Mouse (Mus musculus): ENCODE results near the gene Wdfy2. TPM values are rescaled to one million over a fixed set of nuclear protein-coding genes. Genes with fewer than 3 reads are reported as not detected.

Wdfy2 gene
- polyA plus RNA-seq, 1 experiment from 2014 or later = 17.9 TPM

- no peak overlapping the region for H3K4me3 ChIP-seq (ENCODE audit: low read depth, low read length)
- WGBS = 64% methylated on average over 5 of the region's 5 CpGs
- H3K4me2 ChIP-seq (ENCODE audit: low read depth, low read length, severe bottlenecking) = no peak overlapping the region
- H3K27me3 ChIP-seq (ENCODE audit: control insufficient read depth, insufficient read depth, low read length) = no peaks in the 10 kb centered on the region
- DNase-seq (ENCODE audit: low spot score) (no peak), ATAC-seq (replicated peaks; ENCODE audit: low FRiP score) (no peak)
- H3K9ac ChIP-seq (ENCODE audit: low read length) = no peak overlapping the region
- H3K9me3 ChIP-seq (ENCODE audit: control insufficient read depth, low read length) = peaks cover 4% of the 10 kb centered on the region; the same call in 1 of the 2 replicates
- H3K27ac ChIP-seq (ENCODE audit: low read depth, low read length) = no peak overlapping the region
- no peaks in the 10 kb centered on the region for H3K4me1 ChIP-seq (replicated peaks; ENCODE audit: control insufficient read depth, insufficient read depth, low read length)
- no peaks in the 10 kb centered on the region; the same call in 1 of the 2 replicates for H3K36me3 ChIP-seq (ENCODE audit: control insufficient read depth, insufficient read depth, low read length)
Observed at GRCm38 (mm10) chr14:62937675-62938074, 100.2 kb downstream of the Wdfy2 start.

- H3K36me3 ChIP-seq (ENCODE audit: control insufficient read depth, insufficient read depth, low read length) = no peaks in the 10 kb centered on the region; the same call in 1 of the 2 replicates
- no peak overlapping the region for H3K9ac ChIP-seq (ENCODE audit: low read length)
- peaks cover 4% of the 10 kb centered on the region; the same call in 1 of the 2 replicates for H3K9me3 ChIP-seq (ENCODE audit: control insufficient read depth, low read length)
- no peak overlapping the region for H3K4me3 ChIP-seq (ENCODE audit: low read depth, low read length)
- no peaks in the 10 kb centered on the region for H3K27me3 ChIP-seq (ENCODE audit: control insufficient read depth, insufficient read depth, low read length)
- no peak overlapping the region for H3K4me2 ChIP-seq (ENCODE audit: low read depth, low read length, severe bottlenecking)
- no peak for DNase-seq (ENCODE audit: low spot score)
- H3K4me1 ChIP-seq (replicated peaks; ENCODE audit: control insufficient read depth, insufficient read depth, low read length) = no peaks in the 10 kb centered on the region
- WGBS = 96% methylated on average over 3 of the region's 3 CpGs
- no peak for ATAC-seq (replicated peaks; ENCODE audit: low FRiP score)
- no peak overlapping the region for H3K27ac ChIP-seq (ENCODE audit: low read depth, low read length)
Observed at GRCm38 (mm10) chr14:62939435-62939834, 102.0 kb downstream of the Wdfy2 start.

- DNase-seq (ENCODE audit: low spot score) (no peak), ATAC-seq (replicated peaks; ENCODE audit: low FRiP score) (no peak)
- Histone ChIP-seq H3K9ac (ENCODE audit: low read length) (no peak overlapping the region), H3K27me3 (ENCODE audit: control insufficient read depth, insufficient read depth, low read length) (no peaks in the 10 kb centered on the region), H3K4me2 (ENCODE audit: low read depth, low read length, severe bottlenecking) (no peak overlapping the region), H3K4me1 (replicated peaks; ENCODE audit: control insufficient read depth, insufficient read depth, low read length) (no peaks in the 10 kb centered on the region), H3K36me3 (ENCODE audit: control insufficient read depth, insufficient read depth, low read length) (no peaks in the 10 kb centered on the region; the same call in 1 of the 2 replicates), H3K4me3 (ENCODE audit: low read depth, low read length) (no peak overlapping the region), H3K9me3 (ENCODE audit: control insufficient read depth, low read length) (peaks cover 4% of the 10 kb centered on the region; the same call in 1 of the 2 replicates), H3K27ac (ENCODE audit: low read depth, low read length) (no peak overlapping the region)
- 91% methylated on average over 14 of the region's 14 CpGs for WGBS
Observed at GRCm38 (mm10) chr14:62940383-62941074, 103.1 kb downstream of the Wdfy2 start.

GRCm38 (mm10) chr14:62946794-62947193 lies 109.3 kb downstream of the Wdfy2 start:
- no peaks in the 10 kb centered on the region for H3K4me1 ChIP-seq (replicated peaks; ENCODE audit: control insufficient read depth, insufficient read depth, low read length)
- ATAC-seq (replicated peaks; ENCODE audit: low FRiP score) (no peak), DNase-seq (ENCODE audit: low spot score) (no peak)
- H3K4me3 ChIP-seq (ENCODE audit: low read depth, low read length) = no peak overlapping the region
- no peaks in the 10 kb centered on the region; the same call in 1 of the 2 replicates for H3K36me3 ChIP-seq (ENCODE audit: control insufficient read depth, insufficient read depth, low read length)
- no peak overlapping the region for H3K27ac ChIP-seq (ENCODE audit: low read depth, low read length)
- no peaks in the 10 kb centered on the region for H3K9me3 ChIP-seq (ENCODE audit: control insufficient read depth, low read length)
- no peak overlapping the region for H3K9ac ChIP-seq (ENCODE audit: low read length)
- H3K4me2 ChIP-seq (ENCODE audit: low read depth, low read length, severe bottlenecking) = no peak overlapping the region
- WGBS = 93% methylated on average over 3 of the region's 3 CpGs
- no peaks in the 10 kb centered on the region for H3K27me3 ChIP-seq (ENCODE audit: control insufficient read depth, insufficient read depth, low read length)

GRCm38 (mm10) chr14:62956091-62956490 lies 118.6 kb downstream of the Wdfy2 start:
- no peaks in the 10 kb centered on the region for H3K4me1 ChIP-seq (replicated peaks; ENCODE audit: control insufficient read depth, insufficient read depth, low read length)
- DNase-seq (ENCODE audit: low spot score) (peak; percentile 33), ATAC-seq (replicated peaks; ENCODE audit: low FRiP score) (no peak)
- no peak overlapping the region for H3K27ac ChIP-seq (ENCODE audit: low read depth, low read length)
- no peak overlapping the region for H3K9ac ChIP-seq (ENCODE audit: low read length)
- WGBS = 90% methylated on average over 9 of the region's 9 CpGs
- no peaks in the 10 kb centered on the region for H3K27me3 ChIP-seq (ENCODE audit: control insufficient read depth, insufficient read depth, low read length)
- H3K9me3 ChIP-seq (ENCODE audit: control insufficient read depth, low read length) = no peaks in the 10 kb centered on the region
- no peak overlapping the region for H3K4me3 ChIP-seq (ENCODE audit: low read depth, low read length)
- no peaks in the 10 kb centered on the region; the same call in 1 of the 2 replicates for H3K36me3 ChIP-seq (ENCODE audit: control insufficient read depth, insufficient read depth, low read length)
- no peak overlapping the region for H3K4me2 ChIP-seq (ENCODE audit: low read depth, low read length, severe bottlenecking)

GRCm38 (mm10) chr14:62963632-62964031 lies 126.2 kb downstream of the Wdfy2 start:
- DNase-seq (ENCODE audit: low spot score) = no peak
- Histone ChIP-seq H3K27ac (ENCODE audit: low read depth, low read length) (no peak overlapping the region), H3K4me3 (ENCODE audit: low read depth, low read length) (no peak overlapping the region), H3K4me1 (replicated peaks; ENCODE audit: control insufficient read depth, insufficient read depth, low read length) (no peaks in the 10 kb centered on the region), H3K27me3 (ENCODE audit: control insufficient read depth, insufficient read depth, low read length) (no peaks in the 10 kb centered on the region), H3K9ac (ENCODE audit: low read length) (no peak overlapping the region), H3K4me2 (ENCODE audit: low read depth, low read length, severe bottlenecking) (no peak overlapping the region), H3K36me3 (ENCODE audit: control insufficient read depth, insufficient read depth, low read length) (no peaks in the 10 kb centered on the region), H3K9me3 (ENCODE audit: control insufficient read depth, low read length) (no peaks in the 10 kb centered on the region)
- no peak for ATAC-seq (replicated peaks; ENCODE audit: low FRiP score)
- 88% methylated on average over 4 of the region's 4 CpGs for WGBS

- H3K4me3 ChIP-seq (ENCODE audit: low read depth, low read length) = no peak overlapping the region
- H3K27ac ChIP-seq (ENCODE audit: low read depth, low read length) = no peak overlapping the region
- DNase-seq (ENCODE audit: low spot score) (no peak), ATAC-seq (replicated peaks; ENCODE audit: low FRiP score) (no peak)
- no peaks in the 10 kb centered on the region for H3K4me1 ChIP-seq (replicated peaks; ENCODE audit: control insufficient read depth, insufficient read depth, low read length)
- no peak overlapping the region; the same call in 1 of the 2 replicates for H3K9ac ChIP-seq (ENCODE audit: low read length)
- WGBS = 88% methylated on average over 5 of the region's 5 CpGs
- H3K36me3 ChIP-seq (ENCODE audit: control insufficient read depth, insufficient read depth, low read length) = no peaks in the 10 kb centered on the region
- H3K9me3 ChIP-seq (ENCODE audit: control insufficient read depth, low read length) = no peaks in the 10 kb centered on the region
- no peaks in the 10 kb centered on the region for H3K27me3 ChIP-seq (ENCODE audit: control insufficient read depth, insufficient read depth, low read length)
- H3K4me2 ChIP-seq (ENCODE audit: low read depth, low read length, severe bottlenecking) = no peak overlapping the region
Observed at GRCm38 (mm10) chr14:62965342-62965741, 127.9 kb downstream of the Wdfy2 start.

- Histone ChIP-seq H3K27me3 (ENCODE audit: control insufficient read depth, insufficient read depth, low read length) (no peaks in the 10 kb centered on the region), H3K4me2 (ENCODE audit: low read depth, low read length, severe bottlenecking) (peak overlapping the region; percentile 40), H3K4me1 (replicated peaks; ENCODE audit: control insufficient read depth, insufficient read depth, low read length) (no peaks in the 10 kb centered on the region), H3K27ac (ENCODE audit: low read depth, low read length) (no peak overlapping the region), H3K36me3 (ENCODE audit: control insufficient read depth, insufficient read depth, low read length) (no peaks in the 10 kb centered on the region), H3K4me3 (ENCODE audit: low read depth, low read length) (peak overlapping the region; percentile 10; the same call in 1 of the 2 replicates), H3K9ac (ENCODE audit: low read length) (peak overlapping the region; percentile 33), H3K9me3 (ENCODE audit: control insufficient read depth, low read length) (no peaks in the 10 kb centered on the region)
- ATAC-seq (replicated peaks; ENCODE audit: low FRiP score) = no peak
- DNase-seq (ENCODE audit: low spot score) = no peak
- 28% methylated on average over 15 of the region's 15 CpGs for WGBS
Observed at GRCm38 (mm10) chr14:62965811-62966520, 128.5 kb downstream of the Wdfy2 start.
